Mouse (Mus musculus) liver, embryonic 11.5 days (tissue): ENCODE results near the gene Olfr609. TPM values are rescaled to one million over a fixed set of nuclear protein-coding genes. Genes with fewer than 3 reads are reported as not detected.

Source experiments
- polyA plus RNA-seq: library from polyadenylated mRNA; unstranded; fragments of >200 nt; fragmentation: Nextera tagmentation; extraction: Ambion mirVana; gene quantifications from 2 replicates; pipeline ENCODE4 v1.2.1, GENCODE M21; 2014

The Olfr609 gene
- polyA plus RNA-seq, 1 experiment from 2014 or later: not detected

Other genes starting within 250 kb of the Olfr609 start
- gene Usp17ld, start 245.6 kb downstream of the Olfr609 start, polyA plus RNA-seq: not detected in 2 replicates
- not detected in 2 replicates for gene Olfr596, start 192.4 kb downstream of the Olfr609 start, polyA plus RNA-seq
- gene Olfr597, start 181.7 kb downstream of the Olfr609 start, polyA plus RNA-seq: not detected in 2 replicates
- not detected in 2 replicates for gene Olfr598, start 174.5 kb downstream of the Olfr609 start, polyA plus RNA-seq
- not detected in 2 replicates for gene Olfr599, start 162.1 kb downstream of the Olfr609 start, polyA plus RNA-seq
- gene Olfr600, start 148.4 kb downstream of the Olfr609 start, polyA plus RNA-seq: not detected in 2 replicates
- gene Olfr601, start 135.4 kb downstream of the Olfr609 start, polyA plus RNA-seq: not detected in 2 replicates
- not detected in 2 replicates for gene Olfr603, start 111.9 kb downstream of the Olfr609 start, polyA plus RNA-seq
- not detected in 2 replicates for gene Usp17lc, start 83.0 kb downstream of the Olfr609 start, polyA plus RNA-seq
- not detected in 2 replicates for gene Olfr605, start 52.6 kb downstream of the Olfr609 start, polyA plus RNA-seq
- not detected in 2 replicates for gene Olfr606, start 49.0 kb downstream of the Olfr609 start, polyA plus RNA-seq
- not detected in 2 replicates for gene Olfr607, start 33.9 kb downstream of the Olfr609 start, polyA plus RNA-seq
- gene Olfr608, start 28.2 kb downstream of the Olfr609 start, polyA plus RNA-seq: not detected in 2 replicates
- gene Olfr610, start 14.1 kb upstream of the Olfr609 start, polyA plus RNA-seq: not detected in 2 replicates
- not detected in 2 replicates for gene Olfr611, start 22.8 kb upstream of the Olfr609 start, polyA plus RNA-seq
- gene Olfr612, start 44.7 kb upstream of the Olfr609 start, polyA plus RNA-seq: not detected in 2 replicates
- not detected in 2 replicates for gene Olfr613, start 50.0 kb upstream of the Olfr609 start, polyA plus RNA-seq
- gene Olfr615, start 58.0 kb upstream of the Olfr609 start, polyA plus RNA-seq: not detected in 2 replicates
- gene Olfr616, start 71.1 kb upstream of the Olfr609 start, polyA plus RNA-seq: not detected in 2 replicates
- gene Olfr617, start 75.0 kb upstream of the Olfr609 start, polyA plus RNA-seq: not detected in 2 replicates
- gene Olfr618, start 92.0 kb upstream of the Olfr609 start, polyA plus RNA-seq: not detected in 2 replicates
- not detected in 2 replicates for gene Olfr619, start 102.5 kb upstream of the Olfr609 start, polyA plus RNA-seq
- gene Olfr620, start 114.5 kb upstream of the Olfr609 start, polyA plus RNA-seq: not detected in 2 replicates
- gene Olfr622, start 144.6 kb upstream of the Olfr609 start, polyA plus RNA-seq: not detected in 2 replicates
- gene Olfr623, start 165.6 kb upstream of the Olfr609 start, polyA plus RNA-seq: not detected in 2 replicates
- gene Olfr624, start 173.1 kb upstream of the Olfr609 start, polyA plus RNA-seq: 0.04 TPM in 1 of 2 replicates, not detected in the other
- not detected in 2 replicates for gene Olfr625-ps1, start 184.7 kb upstream of the Olfr609 start, polyA plus RNA-seq
- gene Olfr243, start 216.6 kb upstream of the Olfr609 start, polyA plus RNA-seq: not detected in 2 replicates
- not detected in 2 replicates for gene Olfr628, start 232.3 kb upstream of the Olfr609 start, polyA plus RNA-seq
- gene Olfr629, start 246.9 kb upstream of the Olfr609 start, polyA plus RNA-seq: not detected in 2 replicates